Mouse (Mus musculus) forebrain, embryonic 14.5 days (tissue): Measurements from ENCODE around the gene Emc7. TPM values are rescaled to one million over a fixed set of nuclear protein-coding genes. Genes with fewer than 3 reads are reported as not detected.

Source experiments
- ATAC-seq: fragments of 200-750 bp; cut with Nextera tagmentation; 2 replicates; pipeline ENCODE4 v1.8.0; 2017; ENCODE audit warnings: mild to moderate bottlenecking, moderate library complexity
- DNase-seq: peaks from one replicate; pipeline ENCODE4 v3.0.0-alpha.2; 2015; ENCODE audit warnings: low spot score
- H3K27ac ChIP-seq: fragments of 300-500 bp; sonication (generic); 2 replicates; pipeline ENCODE4 v1.5.1; 2014; ENCODE audit warnings: low read depth, mild to moderate bottlenecking, control low read depth, low read length, moderate library complexity
- H3K27me3 ChIP-seq: fragments of 300-500 bp; sonication (generic); replicated peaks from 2 replicates; pipeline ENCODE4 v1.6.1; 2014; ENCODE audit warnings: low read length, control low read depth, mixed read lengths; ENCODE audit not compliant: control insufficient read depth, insufficient read depth
- H3K36me3 ChIP-seq: fragments of 300-500 bp; sonication (generic); 2 replicates; pipeline ENCODE4 v1.6.1; 2014; ENCODE audit warnings: low read length, control low read depth; ENCODE audit not compliant: control insufficient read depth, insufficient read depth
- H3K4me1 ChIP-seq: fragments of 300-500 bp; sonication (generic); 2 replicates; pipeline ENCODE4 v1.6.1; 2014; ENCODE audit warnings: antibody characterized with exemption, low read length, control low read depth; ENCODE audit not compliant: control insufficient read depth, insufficient read depth
- H3K4me2 ChIP-seq: fragments of 300-500 bp; sonication (generic); 2 replicates; pipeline ENCODE4 v1.6.1; 2014; ENCODE audit warnings: mild to moderate bottlenecking, control low read depth, low read length
- H3K4me3 ChIP-seq: fragments of 300-500 bp; sonication (generic); 2 replicates; pipeline ENCODE4 v1.5.1; 2014; ENCODE audit warnings: low read depth, low read length, control low read depth
- H3K9ac ChIP-seq: fragments of 300-500 bp; sonication (generic); 2 replicates; pipeline ENCODE4 v1.6.1; 2014; ENCODE audit warnings: mild to moderate bottlenecking, low read length, control low read depth, moderate library complexity
- H3K9me3 ChIP-seq: fragments of 300-500 bp; sonication (generic); replicated peaks from 2 replicates; pipeline ENCODE4 v1.6.1; 2016; ENCODE audit warnings: low read length, control low read depth, mixed read lengths; ENCODE audit not compliant: control insufficient read depth
- WGBS: fragments of 180-500 bp; shearing (Covaris S2); extraction: QIAGEN DNeasy Blood & Tissue Kit; methylation state at CpG from one replicate; pipeline ENCODE4 v1.1.7; 2014; 5-methylcytosine and 5-hydroxymethylcytosine counted together
- polyA plus RNA-seq: library from polyadenylated mRNA; unstranded; fragments of >200 nt; fragmentation: Nextera tagmentation; extraction: Ambion mirVana; gene quantifications from 2 replicates; pipeline ENCODE4 v1.2.1, GENCODE M21; 2014

Emc7 gene
- polyA plus RNA-seq, 1 experiment from 2014 or later, result 15.2 TPM

GRCm38 (mm10) chr2:112503978-112504377 lies 49.2 kb downstream of the Emc7 start:
- H3K27ac ChIP-seq, result no peak overlapping the region
- ATAC-seq, result no peak
- WGBS, result 88% methylated on average over 6 of the region's 6 CpGs

GRCm38 (mm10) chr2:112506841-112507435 lies 52.1 kb downstream of the Emc7 start:
- Histone ChIP-seq H3K4me3 (no peak overlapping the region), H3K27me3 (no peaks in the 10 kb centered on the region), H3K9ac (no peak overlapping the region), H3K36me3 (no peaks in the 10 kb centered on the region), H3K27ac (no peak overlapping the region), H3K4me1 (no peaks in the 10 kb centered on the region), H3K4me2 (no peak overlapping the region), H3K9me3 (no peaks in the 10 kb centered on the region)
- ATAC-seq (no peak), DNase-seq (no peak)
- WGBS, result 77% methylated on average over 5 of the region's 5 CpGs

More at GRCm38 (mm10) chr2:112503978-112504377, 49.2 kb downstream of the Emc7 start:
- H3K27me3 ChIP-seq, result no peaks in the 10 kb centered on the region
- no peak for DNase-seq
- H3K36me3 ChIP-seq, result no peaks in the 10 kb centered on the region
- H3K4me3 ChIP-seq, result no peak overlapping the region
- no peak overlapping the region for H3K4me2 ChIP-seq
- H3K9me3 ChIP-seq, result no peaks in the 10 kb centered on the region
- H3K4me1 ChIP-seq, result no peaks in the 10 kb centered on the region
- H3K9ac ChIP-seq, result no peak overlapping the region

GRCm38 (mm10) chr2:112507444-112507843 lies 52.6 kb downstream of the Emc7 start:
- no peak overlapping the region for H3K9ac ChIP-seq
- WGBS, result 90% methylated on average over 1 of the region's 1 CpGs
- no peaks in the 10 kb centered on the region for H3K27me3 ChIP-seq
- H3K9me3 ChIP-seq, result no peaks in the 10 kb centered on the region
- H3K27ac ChIP-seq, result no peak overlapping the region
- H3K4me1 ChIP-seq, result no peaks in the 10 kb centered on the region
- no peak overlapping the region for H3K4me3 ChIP-seq
- no peaks in the 10 kb centered on the region for H3K36me3 ChIP-seq
- no peak for ATAC-seq
- H3K4me2 ChIP-seq, result no peak overlapping the region
- DNase-seq, result no peak

- Histone ChIP-seq H3K4me2 (no peak overlapping the region), H3K4me1 (no peaks in the 10 kb centered on the region), H3K9me3 (no peaks in the 10 kb centered on the region), H3K27me3 (no peaks in the 10 kb centered on the region), H3K9ac (no peak overlapping the region), H3K36me3 (no peaks in the 10 kb centered on the region), H3K4me3 (no peak overlapping the region), H3K27ac (no peak overlapping the region)
- no peak for ATAC-seq
- DNase-seq, result no peak
- 89% methylated on average over 4 of the region's 4 CpGs for WGBS
These were observed 55.3 kb downstream of the Emc7 start for GRCm38 (mm10) chr2:112510140-112510539.

- H3K36me3 ChIP-seq, result no peaks in the 10 kb centered on the region
- no peaks in the 10 kb centered on the region for H3K9me3 ChIP-seq
- H3K4me2 ChIP-seq, result no peak overlapping the region
- no peak overlapping the region for H3K27ac ChIP-seq
- ATAC-seq (no peak), DNase-seq (no peak)
- no peaks in the 10 kb centered on the region for H3K27me3 ChIP-seq
- no peak overlapping the region for H3K4me3 ChIP-seq
- H3K9ac ChIP-seq, result no peak overlapping the region
- WGBS, result 93% methylated on average over 1 of the region's 1 CpGs
- no peaks in the 10 kb centered on the region for H3K4me1 ChIP-seq
These were observed 58.2 kb downstream of the Emc7 start for GRCm38 (mm10) chr2:112513036-112513435.

- ATAC-seq, result no peak
- no peak for DNase-seq
- WGBS, result 83% methylated on average over 3 of the region's 3 CpGs
These were observed 61.9 kb downstream of the Emc7 start for GRCm38 (mm10) chr2:112516728-112517127.

GRCm38 (mm10) chr2:112517218-112517617 lies 62.4 kb downstream of the Emc7 start:
- Histone ChIP-seq H3K36me3 (no peaks in the 10 kb centered on the region), H3K4me3 (no peak overlapping the region), H3K27ac (no peak overlapping the region), H3K9ac (no peak overlapping the region), H3K27me3 (no peaks in the 10 kb centered on the region), H3K4me2 (no peak overlapping the region), H3K4me1 (no peaks in the 10 kb centered on the region), H3K9me3 (no peaks in the 10 kb centered on the region)
- 96% methylated on average over 3 of the region's 3 CpGs for WGBS
- ATAC-seq (no peak), DNase-seq (no peak)

More at GRCm38 (mm10) chr2:112516728-112517127, 61.9 kb downstream of the Emc7 start:
- no peaks in the 10 kb centered on the region for H3K4me1 ChIP-seq
- no peak overlapping the region for H3K4me2 ChIP-seq
- H3K27me3 ChIP-seq, result no peaks in the 10 kb centered on the region
- no peaks in the 10 kb centered on the region for H3K9me3 ChIP-seq
- no peak overlapping the region for H3K4me3 ChIP-seq
- H3K27ac ChIP-seq, result no peak overlapping the region
- H3K36me3 ChIP-seq, result no peaks in the 10 kb centered on the region
- no peak overlapping the region for H3K9ac ChIP-seq

GRCm38 (mm10) chr2:112518541-112518940 lies 63.7 kb downstream of the Emc7 start:
- H3K27ac ChIP-seq, result no peak overlapping the region
- no peak overlapping the region for H3K9ac ChIP-seq
- H3K4me2 ChIP-seq, result no peak overlapping the region
- no peak overlapping the region for H3K4me3 ChIP-seq
- H3K36me3 ChIP-seq, result no peaks in the 10 kb centered on the region
- no peak for ATAC-seq
- H3K27me3 ChIP-seq, result no peaks in the 10 kb centered on the region
- H3K4me1 ChIP-seq, result no peaks in the 10 kb centered on the region
- no peak for DNase-seq
- H3K9me3 ChIP-seq, result no peaks in the 10 kb centered on the region

- DNase-seq (no peak), ATAC-seq (no peak)
- Histone ChIP-seq H3K4me1 (no peaks in the 10 kb centered on the region), H3K4me3 (no peak overlapping the region), H3K36me3 (no peaks in the 10 kb centered on the region), H3K9ac (no peak overlapping the region), H3K27ac (no peak overlapping the region), H3K27me3 (no peaks in the 10 kb centered on the region), H3K9me3 (no peaks in the 10 kb centered on the region), H3K4me2 (no peak overlapping the region)
- WGBS, result 81% methylated on average over 4 of the region's 4 CpGs
These were observed 66.0 kb downstream of the Emc7 start for GRCm38 (mm10) chr2:112520526-112521482.
